Mouse (Mus musculus): ENCODE data around the gene Heatr4. TPM values are rescaled to one million over a fixed set of nuclear protein-coding genes. Genes with fewer than 3 reads are reported as not detected.

Gene Heatr4
- polyA plus RNA-seq, 1 experiment, result not detected

DNA sequence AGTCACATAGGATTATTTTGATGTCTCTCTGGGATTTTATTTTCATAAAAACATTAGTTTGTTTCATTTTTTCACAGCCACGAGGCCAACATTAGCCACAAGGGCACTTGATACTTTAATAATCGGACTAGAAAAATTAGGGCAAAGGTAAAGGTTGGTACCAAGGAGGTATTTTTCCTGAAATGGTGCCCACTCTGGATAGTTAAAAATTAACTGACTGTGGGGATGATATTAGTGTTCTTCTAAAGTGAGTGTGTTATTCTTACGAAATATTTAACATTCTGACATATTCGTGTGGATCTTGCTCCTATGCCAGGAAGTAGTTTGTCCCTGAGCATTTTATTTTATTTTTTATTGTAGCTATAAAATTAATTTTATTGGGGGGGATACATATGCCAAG lies 3.0 kb downstream of the Heatr4 start:
- H3K4me1 ChIP-seq (ENCODE audit: control insufficient read depth, insufficient read depth, low read length), result no peaks in the 10 kb centered on the region

DNA sequence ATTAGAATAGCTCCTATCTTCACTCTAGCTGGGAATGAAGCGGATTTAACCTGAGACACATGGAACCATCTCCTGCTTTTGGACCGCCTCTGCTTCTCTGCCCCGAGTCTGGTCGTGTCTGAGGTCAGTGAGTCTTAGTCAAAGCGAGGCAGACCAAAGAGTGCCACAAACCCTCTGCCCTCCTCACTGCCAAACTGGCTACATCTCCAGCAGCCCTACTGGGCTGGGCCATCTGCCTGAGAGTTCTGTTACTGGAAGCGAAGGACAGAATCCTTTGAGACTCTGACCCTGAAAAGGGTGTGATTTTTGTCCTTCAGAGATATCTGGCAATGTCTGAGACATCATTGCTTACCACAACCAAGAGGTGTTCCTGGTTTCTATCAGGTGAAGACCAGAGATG lies 5.8 kb downstream of the Heatr4 start:
- 82% methylated on average over 6 of the region's 6 CpGs for WGBS
- H3K27ac ChIP-seq (ENCODE audit: control insufficient read depth, insufficient read depth, low read depth, low read length, poor library complexity), result no peak overlapping the region
- H3K4me3 ChIP-seq (replicated peaks; ENCODE audit: control insufficient read depth, low read depth, low read length), result no peak overlapping the region
- H3K4me1 ChIP-seq (ENCODE audit: control insufficient read depth, insufficient read depth, low read length), result no peaks in the 10 kb centered on the region
- TF ChIP-seq POLR2A (IDR thresholded peaks at IDR 0.05; ENCODE audit: borderline replicate concordance, control insufficient read depth, low read depth, low read length) (no peak), CTCF (IDR thresholded peaks at IDR 0.05; ENCODE audit: control insufficient read depth, insufficient read depth, low read length) (no peak)

More for the DNA sequence above, 3.0 kb downstream of the Heatr4 start:
- H3K4me3 ChIP-seq (replicated peaks; ENCODE audit: control insufficient read depth, low read depth, low read length), result no peak overlapping the region
- no peak overlapping the region for H3K27ac ChIP-seq (ENCODE audit: control insufficient read depth, insufficient read depth, low read depth, low read length, poor library complexity)
- 80% methylated on average over 4 of the region's 4 CpGs for WGBS
- TF ChIP-seq CTCF (IDR thresholded peaks at IDR 0.05; ENCODE audit: control insufficient read depth, insufficient read depth, low read length) (no peak), POLR2A (IDR thresholded peaks at IDR 0.05; ENCODE audit: borderline replicate concordance, control insufficient read depth, low read depth, low read length) (no peak)

DNA sequence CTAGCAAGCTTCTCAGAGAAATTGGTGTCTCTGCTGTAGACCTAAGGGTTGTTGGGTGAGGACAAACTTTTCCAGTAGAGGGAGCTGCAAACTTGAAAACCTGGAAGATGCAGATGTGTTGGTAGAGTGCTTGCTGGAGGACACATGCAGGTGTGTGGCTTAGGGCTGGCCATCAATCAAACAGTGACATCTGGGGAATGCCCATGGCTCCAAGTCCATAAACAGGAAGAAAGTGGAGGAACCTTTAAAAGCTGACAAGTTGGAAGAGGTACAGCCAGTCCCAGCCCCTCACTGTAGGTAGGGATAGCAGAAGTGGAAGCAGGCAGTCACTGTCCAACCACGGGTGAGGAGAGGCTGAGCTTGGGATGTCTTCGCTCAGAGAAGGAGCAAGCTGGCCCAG lies 12.5 kb downstream of the Heatr4 start:
- Histone ChIP-seq H3K27ac (ENCODE audit: control insufficient read depth, insufficient read depth, low read depth, low read length, poor library complexity) (no peak overlapping the region), H3K4me3 (replicated peaks; ENCODE audit: control insufficient read depth, low read depth, low read length) (no peak overlapping the region), H3K4me1 (ENCODE audit: control insufficient read depth, insufficient read depth, low read length) (no peaks in the 10 kb centered on the region; the same call in 1 of the 2 replicates)
- TF ChIP-seq CTCF (IDR thresholded peaks at IDR 0.05; ENCODE audit: control insufficient read depth, insufficient read depth, low read length) (peak; percentile 28; the same call in 1 of the 2 replicates), POLR2A (IDR thresholded peaks at IDR 0.05; ENCODE audit: borderline replicate concordance, control insufficient read depth, low read depth, low read length) (no peak)
- WGBS, result 12% methylated on average over 2 of the region's 2 CpGs

- no peaks in the 10 kb centered on the region for H3K4me1 ChIP-seq (ENCODE audit: control insufficient read depth, insufficient read depth, low read length)
- 72% methylated on average over 6 of the region's 7 CpGs for WGBS
- H3K4me3 ChIP-seq (replicated peaks; ENCODE audit: control insufficient read depth, low read depth, low read length), result no peak overlapping the region
- TF ChIP-seq CTCF (IDR thresholded peaks at IDR 0.05; ENCODE audit: control insufficient read depth, insufficient read depth, low read length), result no peak
- no peak for TF ChIP-seq POLR2A (IDR thresholded peaks at IDR 0.05; ENCODE audit: borderline replicate concordance, control insufficient read depth, low read depth, low read length)
- H3K27ac ChIP-seq (ENCODE audit: control insufficient read depth, insufficient read depth, low read depth, low read length, poor library complexity), result no peak overlapping the region
These were observed 19.4 kb downstream of the Heatr4 start for GRCm38 (mm10) chr12:83965235-83965634.

DNA sequence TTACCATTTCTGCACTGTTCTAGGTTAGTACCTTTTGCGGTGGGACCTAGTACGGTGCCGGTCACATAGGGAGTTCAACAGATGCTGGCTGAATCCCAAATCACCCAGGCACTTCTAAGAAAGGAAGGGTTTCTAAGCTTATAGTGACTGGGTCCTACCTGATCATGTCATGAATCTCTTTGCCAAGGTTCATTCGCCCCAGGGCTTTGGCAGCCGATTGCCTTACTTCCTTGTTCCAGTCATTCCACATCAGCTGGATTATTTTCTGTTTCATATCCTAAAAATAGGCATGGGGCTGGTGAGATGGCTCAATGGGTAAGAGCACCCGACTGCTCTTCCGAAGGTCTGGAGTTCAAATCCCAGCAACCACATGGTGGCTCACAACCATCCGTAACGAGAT lies 26.4 kb downstream of the Heatr4 start:
- TF ChIP-seq POLR2A (IDR thresholded peaks at IDR 0.05; ENCODE audit: borderline replicate concordance, control insufficient read depth, low read depth, low read length), result no peak
- TF ChIP-seq CTCF (IDR thresholded peaks at IDR 0.05; ENCODE audit: control insufficient read depth, insufficient read depth, low read length), result no peak
- Histone ChIP-seq H3K4me3 (replicated peaks; ENCODE audit: control insufficient read depth, low read depth, low read length) (no peak overlapping the region), H3K27ac (ENCODE audit: control insufficient read depth, insufficient read depth, low read depth, low read length, poor library complexity) (no peak overlapping the region), H3K4me1 (ENCODE audit: control insufficient read depth, insufficient read depth, low read length) (0 out of 2 replicates have a peak, but pooled peaks cover 1% of the 10 kb centered on the region)
- WGBS, result 79% methylated on average over 9 of the region's 9 CpGs

GRCm38 (mm10) chr12:83951711-83952575 lies 32.7 kb downstream of the Heatr4 start:
- H3K27ac ChIP-seq (ENCODE audit: control insufficient read depth, insufficient read depth, low read depth, low read length, poor library complexity), result peak overlapping the region; percentile 78

GRCm38 (mm10) chr12:83950840-83951701 lies 33.6 kb downstream of the Heatr4 start:
- peak overlapping the region; percentile 78 for H3K27ac ChIP-seq (ENCODE audit: control insufficient read depth, insufficient read depth, low read depth, low read length, poor library complexity)
- peaks cover 4% of the 10 kb centered on the region; the same call in 1 of the 2 replicates for H3K4me1 ChIP-seq (ENCODE audit: control insufficient read depth, insufficient read depth, low read length)
- peak overlapping the region; percentile 86 for H3K4me3 ChIP-seq (replicated peaks; ENCODE audit: control insufficient read depth, low read depth, low read length)
- under 1% methylated on average over 116 of the region's 116 CpGs for WGBS
- TF ChIP-seq CTCF (IDR thresholded peaks at IDR 0.05; ENCODE audit: control insufficient read depth, insufficient read depth, low read length), result no peak
- 0 out of 2 replicates have a peak, but pooled peaks have one; percentile 15 for TF ChIP-seq POLR2A (IDR thresholded peaks at IDR 0.05; ENCODE audit: borderline replicate concordance, control insufficient read depth, low read depth, low read length)

More at GRCm38 (mm10) chr12:83951711-83952575, 32.7 kb downstream of the Heatr4 start:
- WGBS, result 76% methylated on average over 32 of the region's 32 CpGs
- Histone ChIP-seq H3K4me1 (ENCODE audit: control insufficient read depth, insufficient read depth, low read length) (peaks cover 4% of the 10 kb centered on the region; the same call in 1 of the 2 replicates), H3K4me3 (replicated peaks; ENCODE audit: control insufficient read depth, low read depth, low read length) (peak overlapping the region; percentile 86)
- TF ChIP-seq CTCF (IDR thresholded peaks at IDR 0.05; ENCODE audit: control insufficient read depth, insufficient read depth, low read length), result no peak
- no peak for TF ChIP-seq POLR2A (IDR thresholded peaks at IDR 0.05; ENCODE audit: borderline replicate concordance, control insufficient read depth, low read depth, low read length)

- peak within 1 kb of the TSS; percentile 79 for H3K27ac ChIP-seq (ENCODE audit: control insufficient read depth, insufficient read depth, low read depth, low read length, poor library complexity)
These were observed 34.2 kb downstream of the Heatr4 start, which contains the start of gene Riox1 for GRCm38 (mm10) chr12:83950493-83950839. Riox1 (plus strand) TSS chr12:83950608.

More at GRCm38 (mm10) chr12:83950493-83950839, 34.2 kb downstream of the Heatr4 start, which contains the start of gene Riox1:
- Histone ChIP-seq H3K4me1 (ENCODE audit: control insufficient read depth, insufficient read depth, low read length) (peaks cover 4% of the 10 kb centered on the region; the same call in 1 of the 2 replicates), H3K4me3 (replicated peaks; ENCODE audit: control insufficient read depth, low read depth, low read length) (peak within 1 kb of the TSS; percentile 86)
- WGBS, result under 1% methylated on average over 37 of the region's 37 CpGs
- TF ChIP-seq POLR2A (IDR thresholded peaks at IDR 0.05; ENCODE audit: borderline replicate concordance, control insufficient read depth, low read depth, low read length) (peak; percentile 80; the same call in 1 of the 2 replicates), CTCF (IDR thresholded peaks at IDR 0.05; ENCODE audit: control insufficient read depth, insufficient read depth, low read length) (no peak)
